Comparison of ENCODE assay signal across 15 mouse cellular contexts in the genomic region with DNA sequence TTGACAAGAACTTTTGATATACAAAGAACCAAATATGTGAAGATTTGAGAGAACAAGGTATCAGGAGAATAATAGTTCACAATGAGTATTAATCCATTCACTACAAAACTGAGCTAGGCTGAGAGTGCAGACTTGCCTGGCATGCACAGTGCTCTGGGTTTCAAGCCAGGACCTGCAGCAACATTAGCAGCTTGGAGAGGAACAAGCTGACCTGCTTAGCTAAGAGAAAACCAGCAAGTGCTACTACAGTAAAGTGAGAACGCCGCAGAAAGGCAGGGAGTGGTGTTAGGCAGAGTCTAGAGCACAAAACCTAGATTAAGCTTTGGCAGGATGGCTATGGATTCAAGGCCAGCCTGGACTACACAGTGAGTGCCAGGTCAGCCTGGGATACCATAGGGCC. TPM values are rescaled to one million over a fixed set of nuclear protein-coding genes. Genes with fewer than 3 reads are reported as not detected.
A peak's percentile ranks its signal among the peaks of the same experiment; 100 is the strongest.
DNase-seq lines count a peak whose midpoint lies in the region; ATAC-seq and TF ChIP-seq lines count a peak whose summit lies in the region.
"Had no signal": no experiment of that assay in that cellular context is flagged by ENCODE, and none has a peak within 500 bp of the region (broad histone marks: within the 10 kb centered on the region; RNA-seq: fewer than 3 reads in every experiment).

No protein-coding gene starts in this region.

- intact Hi-C loops in left cerebral cortex, postnatal 10 days (cut with DNase I), result no loop called here

- DNase-seq in cerebellum, postnatal 4 days (ENCODE audit: low spot score in 2 of 2), result no peak
- peak; percentile 9 for DNase-seq in right cerebral cortex, adult 18-20 months
- no peak for DNase-seq in right cerebral cortex, postnatal 25 days
- peak; percentile 55 to 63 for DNase-seq in cerebellum, postnatal 14 days
- DNase-seq in layer of hippocampus, adult 2 months (ENCODE audit: low spot score in 2 of 2), result peak; percentile 30 to 34
- no peak for DNase-seq in right cerebral cortex, postnatal 4 days
- no peak for DNase-seq in left cerebral cortex, postnatal 10 days (ENCODE audit: extremely low spot score in 1 of 2, low spot score in 2 of 2)
- DNase-seq: embryo, embryonic 11 days; kidney, adult 8-10 months; spleen, adult 18-20 months had no signal

- no peak for TF ChIP-seq CTCF in layer of hippocampus, adult 2 months (conservative IDR thresholded peaks at IDR 0.05)

- ATAC-seq in cerebellum, adult (ENCODE audit: insufficient number of reproducible peaks, low FRiP score, low TSS enrichment), result peak; percentile 78; the same call in 1 of the 2 replicates

- H3K4me3 ChIP-seq in layer of hippocampus, adult 2 months, result no peak overlapping the region
- H3K4me3 ChIP-seq: forebrain, embryonic 10.5 days; hindbrain, embryonic 15.5 days; limb, embryonic 15.5 days; lung, embryonic 15.5 days had no signal

- H3K27ac ChIP-seq in layer of hippocampus, adult 2 months, result peak overlapping the region; percentile 37; the same call in 1 of the 2 replicates
- H3K27ac ChIP-seq: forebrain, embryonic 10.5 days; hindbrain, embryonic 15.5 days; limb, embryonic 15.5 days; lung, embryonic 15.5 days had no signal

RNA-seq across cellular contexts. Expression of a gene that starts 26.3 kb away (rescaled TPM):
- total RNA-seq in layer of hippocampus, adult 2 months (2021), result under 1 TPM; 0.59 to 0.93 TPM
- 1 to 10 TPM; 1.7 to 2.0 TPM for total RNA-seq in left cerebral cortex, postnatal 10 days (2021)

RNA-seq across cellular contexts. Expression of a gene that starts 27.3 kb away (rescaled TPM):
- 10 to 100 TPM; 30.4 to 33.3 TPM for total RNA-seq in layer of hippocampus, adult 2 months (2021)
- 10 to 100 TPM; 32.8 to 36.2 TPM for total RNA-seq in left cerebral cortex, postnatal 10 days (2021)

RNA-seq across cellular contexts. Expression of a gene that starts 49.1 kb away (rescaled TPM):
- 10 to 100 TPM; 67.1 to 71.2 TPM for total RNA-seq in layer of hippocampus, adult 2 months (2021)
- total RNA-seq in left cerebral cortex, postnatal 10 days (2021), result 10 to 100 TPM; 83.8 to 86.3 TPM

Comparison
In these comparisons a context has a peak if more than half of its experiments do, and no peak if none do; other contexts are left out.
1. DNase-seq: peak in right cerebral cortex, adult 18-20 months (single experiment), cerebellum, postnatal 14 days (2 of 2) and layer of hippocampus, adult 2 months (2 of 2); none in cerebellum, postnatal 4 days (0 of 2), right cerebral cortex, postnatal 25 days (single experiment), right cerebral cortex, postnatal 4 days (single experiment) and left cerebral cortex, postnatal 10 days (0 of 2).